Mouse (Mus musculus) hindbrain, postnatal 0 days (tissue): ENCODE measurements at regions not wholly inside any gene's neighbourhood (a gene's known extent, or its start where the extent isn't known, plus 50 kb on each side); places are given as distances from the start of the nearest gene placed in this dataset.

Source experiments
- ATAC-seq: fragments of 200-750 bp; cut with Nextera tagmentation; 2 replicates; pipeline ENCODE4 v1.8.0; 2017; ENCODE audit warnings: mild to moderate bottlenecking, moderate TSS enrichment, moderate library complexity
- DNase-seq: peaks from one replicate; pipeline ENCODE4 v3.0.0-alpha.2; 2015; ENCODE audit warnings: low spot score
- H3K27ac ChIP-seq: fragments of 300-500 bp; sonication (generic); 2 replicates; pipeline ENCODE4 v1.5.1; 2014; ENCODE audit warnings: mild to moderate bottlenecking
- H3K27me3 ChIP-seq: fragments of 300-500 bp; sonication (generic); 2 replicates; pipeline ENCODE4 v1.6.1; 2014; ENCODE audit warnings: low read length, mixed read lengths; ENCODE audit not compliant: insufficient read depth
- H3K36me3 ChIP-seq: fragments of 300-500 bp; sonication (generic); 2 replicates; pipeline ENCODE4 v1.6.1; 2014; ENCODE audit warnings: low read length, mixed read lengths; ENCODE audit not compliant: insufficient read depth
- H3K4me1 ChIP-seq: fragments of 300-500 bp; sonication (generic); 2 replicates; pipeline ENCODE4 v1.6.1; 2014; ENCODE audit warnings: antibody characterized with exemption, low read length, mixed read lengths; ENCODE audit not compliant: insufficient read depth
- H3K4me2 ChIP-seq: fragments of 300-500 bp; sonication (generic); 2 replicates; pipeline ENCODE4 v1.6.1; 2014; ENCODE audit warnings: low read depth, mild to moderate bottlenecking, low read length, moderate library complexity, mixed read lengths
- H3K4me3 ChIP-seq: fragments of 300-500 bp; sonication (generic); 2 replicates; pipeline ENCODE4 v1.5.1; 2014; ENCODE audit warnings: low read length
- H3K9ac ChIP-seq: fragments of 300-500 bp; sonication (generic); replicated peaks from 2 replicates; pipeline ENCODE4 v1.6.1; 2014; ENCODE audit warnings: mild to moderate bottlenecking, low read length, moderate library complexity, mixed read lengths
- H3K9me3 ChIP-seq: fragments of 300-500 bp; sonication (generic); 2 replicates; pipeline ENCODE4 v1.6.1; 2016; ENCODE audit warnings: low read length, mixed read lengths
- CTCF ChIP-seq: IDR thresholded peaks from 2 replicates; pipeline ENCODE4 v1.5.1; 2016; ENCODE audit warnings: antibody characterized with exemption, control low read depth, low read depth
- WGBS: fragments of 180-500 bp; shearing (Covaris S2); extraction: QIAGEN DNeasy Blood & Tissue Kit; methylation state at CpG from one replicate; pipeline ENCODE4 v1.1.7; 2014; 5-methylcytosine and 5-hydroxymethylcytosine counted together

DNA sequence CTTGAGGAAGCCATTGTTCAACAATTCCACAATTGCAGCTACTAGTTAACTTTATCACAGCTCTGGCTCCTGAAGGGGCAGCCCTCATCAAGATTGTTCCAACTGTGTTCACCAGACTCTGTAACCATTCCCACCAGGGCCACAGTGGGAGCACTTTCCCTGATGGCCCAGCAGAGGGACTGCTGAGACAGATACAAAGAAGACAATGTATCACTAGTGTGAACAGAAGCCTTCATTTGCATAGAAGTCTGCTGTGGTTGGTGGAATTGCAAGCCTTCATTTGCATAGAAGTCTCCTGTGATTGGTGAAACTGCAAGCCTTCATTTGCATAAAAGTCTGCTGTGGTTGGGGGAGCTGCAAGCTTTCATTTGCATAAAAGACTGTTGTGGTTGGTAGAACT, 73.0 kb upstream of the A430005L14Rik start:
- peak; percentile 30; the same call in 1 of the 2 replicates for TF ChIP-seq CTCF
- Histone ChIP-seq H3K27ac (no peak overlapping the region), H3K4me2 (no peak overlapping the region), H3K9me3 (no peaks in the 10 kb centered on the region), H3K27me3 (no peaks in the 10 kb centered on the region), H3K4me1 (no peaks in the 10 kb centered on the region), H3K9ac (no peak overlapping the region), H3K36me3 (no peaks in the 10 kb centered on the region), H3K4me3 (no peak overlapping the region)
- DNase-seq (peak; percentile 36), ATAC-seq (0 out of 2 replicates have a peak, but pooled peaks have one; percentile 59)

DNA sequence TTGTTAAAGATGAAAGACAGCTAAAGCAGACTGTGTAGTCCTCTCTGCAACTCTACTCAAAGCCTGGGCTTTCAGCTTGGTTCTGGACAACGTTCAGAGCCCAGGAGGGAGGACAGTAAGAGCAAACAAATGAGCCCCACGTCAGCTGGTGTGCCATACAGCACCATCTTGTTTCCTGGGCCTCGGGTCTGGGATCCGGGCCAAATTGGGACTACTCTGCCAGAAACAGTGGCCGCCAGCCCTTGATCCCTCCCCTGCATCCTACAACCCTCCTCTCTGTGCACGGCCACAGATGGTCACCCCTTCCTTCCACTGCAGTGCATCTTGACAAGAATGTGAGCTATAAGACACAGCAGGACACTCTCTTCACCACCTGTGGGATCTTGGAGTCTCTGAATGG, 71.2 kb upstream of the A430005L14Rik start:
- DNase-seq (peak; percentile 76), ATAC-seq (peak; percentile 86)
- 36% methylated on average over 6 of the region's 6 CpGs for WGBS

DNA sequence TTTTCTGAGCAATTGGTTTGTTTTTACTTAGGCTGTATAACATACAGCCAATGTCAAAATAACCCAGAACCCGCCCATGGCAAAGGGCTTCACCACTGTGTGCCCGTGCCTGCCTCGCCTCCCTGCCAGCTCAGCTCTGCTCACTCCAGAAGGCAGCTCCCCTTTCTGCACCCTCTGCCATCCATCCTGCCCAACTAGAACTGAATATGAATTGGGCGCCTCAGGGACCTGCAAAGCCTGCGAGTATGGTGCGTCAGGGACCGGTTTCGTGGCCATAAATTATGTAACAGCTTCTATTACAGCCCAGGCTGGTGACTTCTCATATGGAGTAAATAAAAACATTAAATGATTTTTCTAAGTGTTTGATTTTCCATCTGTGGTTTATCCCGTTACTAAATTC, 66.9 kb upstream of the A430005L14Rik start:
- no peaks in the 10 kb centered on the region for H3K27me3 ChIP-seq
- H3K27ac ChIP-seq: no peak overlapping the region
- DNase-seq (no peak), ATAC-seq (no peak)
- no peaks in the 10 kb centered on the region for H3K36me3 ChIP-seq
- 75% methylated on average over 9 of the region's 9 CpGs for WGBS
- H3K4me1 ChIP-seq: no peaks in the 10 kb centered on the region
- H3K4me3 ChIP-seq: no peak overlapping the region
- no peaks in the 10 kb centered on the region for H3K9me3 ChIP-seq
- H3K4me2 ChIP-seq: no peak overlapping the region
- no peak for TF ChIP-seq CTCF
- no peak overlapping the region for H3K9ac ChIP-seq

More for the DNA sequence above, 71.2 kb upstream of the A430005L14Rik start:
- no peaks in the 10 kb centered on the region for H3K27me3 ChIP-seq
- H3K36me3 ChIP-seq: no peaks in the 10 kb centered on the region
- no peak overlapping the region for H3K4me3 ChIP-seq
- H3K9me3 ChIP-seq: no peaks in the 10 kb centered on the region
- no peak overlapping the region for H3K9ac ChIP-seq
- H3K27ac ChIP-seq: no peak overlapping the region
- no peak overlapping the region for H3K4me2 ChIP-seq
- no peak for TF ChIP-seq CTCF
- no peaks in the 10 kb centered on the region for H3K4me1 ChIP-seq

DNA sequence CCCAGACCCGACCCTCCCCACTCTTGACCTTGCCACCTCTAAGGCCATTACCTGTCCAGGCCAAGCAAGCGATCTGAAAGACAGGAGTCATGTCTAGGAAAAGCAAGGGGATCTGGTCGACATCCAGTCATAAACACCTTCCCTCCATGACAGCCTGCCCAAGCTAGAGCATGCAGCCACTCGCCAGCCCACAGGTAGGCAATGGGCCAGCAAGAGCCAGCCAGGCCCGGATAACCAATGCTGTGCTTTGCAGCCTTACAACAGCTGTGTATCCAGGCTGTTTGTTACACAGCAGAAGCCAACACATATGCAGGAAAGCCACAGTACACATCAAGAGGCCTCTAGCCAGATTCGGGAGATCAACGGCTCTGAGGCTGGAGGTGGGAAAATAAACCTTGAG, 57.3 kb upstream of the A430005L14Rik start:
- Histone ChIP-seq H3K4me1 (peaks cover under 1% of the 10 kb centered on the region; the same call in 1 of the 2 replicates), H3K9ac (no peak overlapping the region), H3K27me3 (no peaks in the 10 kb centered on the region), H3K27ac (no peak overlapping the region), H3K4me3 (no peak overlapping the region), H3K4me2 (no peak overlapping the region), H3K36me3 (no peaks in the 10 kb centered on the region), H3K9me3 (no peaks in the 10 kb centered on the region)
- DNase-seq (no peak), ATAC-seq (no peak)
- 79% methylated on average over 7 of the region's 7 CpGs for WGBS
- no peak for TF ChIP-seq CTCF

DNA sequence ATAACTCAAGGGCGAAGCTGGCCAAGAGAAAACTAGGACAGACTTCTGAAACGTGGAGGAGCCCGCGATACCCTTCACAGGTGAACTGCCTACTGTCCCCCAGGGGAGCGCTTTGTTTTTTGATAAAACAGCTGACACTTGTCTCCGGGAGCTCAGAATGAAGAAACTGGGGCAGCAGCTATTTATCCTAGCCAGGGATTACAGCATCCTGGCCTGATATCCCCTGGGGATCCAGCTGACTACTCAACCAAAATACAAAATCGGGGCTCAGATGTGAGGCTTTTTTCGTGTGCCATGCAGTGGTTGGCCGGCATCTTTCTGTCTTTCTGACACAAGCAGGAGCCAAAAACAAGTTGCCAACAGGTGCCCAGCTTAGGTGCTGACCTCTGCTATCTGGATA, 52.0 kb upstream of the A430005L14Rik start:
- Histone ChIP-seq H3K27me3 (no peaks in the 10 kb centered on the region; the same call in 1 of the 2 replicates), H3K27ac (no peak overlapping the region), H3K4me3 (no peak overlapping the region), H3K4me1 (peaks cover 5% of the 10 kb centered on the region; the same call in 1 of the 2 replicates), H3K36me3 (no peaks in the 10 kb centered on the region), H3K9me3 (no peaks in the 10 kb centered on the region), H3K4me2 (no peak overlapping the region), H3K9ac (no peak overlapping the region)
- ATAC-seq (no peak), DNase-seq (peak; percentile 35)
- 51% methylated on average over 9 of the region's 9 CpGs for WGBS
- TF ChIP-seq CTCF: no peak

DNA sequence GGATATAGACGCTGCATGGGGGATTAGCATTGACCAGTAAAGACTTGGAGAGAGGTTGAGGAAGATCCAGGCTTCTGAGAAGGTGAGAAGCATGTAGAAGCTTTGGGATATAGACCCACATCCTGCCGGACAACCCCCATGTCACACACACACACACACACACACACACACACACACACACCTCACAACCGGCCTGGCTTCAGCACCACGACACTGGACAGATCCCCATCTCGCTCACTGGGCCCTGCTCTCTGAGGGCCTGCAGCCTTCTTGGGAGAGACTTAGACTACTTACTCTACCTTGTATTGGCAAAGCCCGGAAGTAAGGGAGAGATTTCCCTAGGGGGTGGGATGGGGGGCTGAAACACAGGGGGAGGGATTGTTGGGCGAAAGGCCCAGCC, 51.5 kb upstream of the A430005L14Rik start:
- Histone ChIP-seq H3K27ac (no peak overlapping the region), H3K36me3 (no peaks in the 10 kb centered on the region), H3K4me2 (no peak overlapping the region), H3K9me3 (no peaks in the 10 kb centered on the region), H3K9ac (no peak overlapping the region), H3K27me3 (no peaks in the 10 kb centered on the region; the same call in 1 of the 2 replicates), H3K4me3 (no peak overlapping the region), H3K4me1 (peaks cover 5% of the 10 kb centered on the region; the same call in 1 of the 2 replicates)
- DNase-seq (no peak), ATAC-seq (no peak)
- TF ChIP-seq CTCF: no peak
- 43% methylated on average over 7 of the region's 7 CpGs for WGBS
